Mouse (Mus musculus) liver, embryonic 12.5 days (tissue): Measurements from ENCODE around the gene Specc1. TPM values are rescaled to one million over a fixed set of nuclear protein-coding genes. Genes with fewer than 3 reads are reported as not detected.

Source experiments
- ATAC-seq: fragments of 200-750 bp; cut with Nextera tagmentation; 2 replicates; pipeline ENCODE4 v1.8.0; 2017; ENCODE audit warnings: moderate number of reproducible peaks, mild to moderate bottlenecking, moderate library complexity
- H3K27ac ChIP-seq: fragments of 300-500 bp; sonication (generic); 2 replicates; pipeline ENCODE4 v1.5.1; 2016; ENCODE audit warnings: mild to moderate bottlenecking
- H3K27me3 ChIP-seq: fragments of 300-500 bp; sonication (generic); replicated peaks from 2 replicates; pipeline ENCODE4 v1.6.1; 2016; ENCODE audit warnings: mild to moderate bottlenecking, moderate library complexity
- H3K36me3 ChIP-seq: fragments of 300-500 bp; sonication (generic); 2 replicates; pipeline ENCODE4 v1.6.1; 2016; ENCODE audit warnings: mild to moderate bottlenecking, moderate library complexity
- H3K4me1 ChIP-seq: fragments of 300-500 bp; sonication (generic); 2 replicates; pipeline ENCODE4 v1.6.1; 2016
- H3K4me2 ChIP-seq: fragments of 300-500 bp; sonication (generic); 2 replicates; pipeline ENCODE4 v1.6.1; 2016; ENCODE audit warnings: mild to moderate bottlenecking, moderate library complexity
- H3K4me3 ChIP-seq: fragments of 300-500 bp; sonication (generic); 2 replicates; pipeline ENCODE4 v1.5.1; 2016; ENCODE audit warnings: mild to moderate bottlenecking, moderate library complexity
- H3K9ac ChIP-seq: fragments of 300-500 bp; sonication (generic); 2 replicates; pipeline ENCODE4 v1.6.1; 2016; ENCODE audit warnings: mild to moderate bottlenecking, moderate library complexity
- H3K9me3 ChIP-seq: fragments of 300-500 bp; sonication (generic); replicated peaks from 2 replicates; pipeline ENCODE4 v1.6.1; 2016; ENCODE audit warnings: mild to moderate bottlenecking, moderate library complexity
- WGBS: fragments of 180-500 bp; shearing (Covaris S2); methylation state at CpG from one replicate; pipeline ENCODE4 v1.1.7; 2016; ENCODE audit not compliant: insufficient replicate concordance; 5-methylcytosine and 5-hydroxymethylcytosine counted together
- polyA plus RNA-seq: library from polyadenylated mRNA; unstranded; fragments of >200 nt; fragmentation: Nextera tagmentation; extraction: Ambion mirVana; gene quantifications from 2 replicates; pipeline ENCODE4 v1.2.1, GENCODE M21; 2016

The Specc1 gene
- polyA plus RNA-seq, 1 experiment from 2014 or later = 36.4 TPM

DNA sequence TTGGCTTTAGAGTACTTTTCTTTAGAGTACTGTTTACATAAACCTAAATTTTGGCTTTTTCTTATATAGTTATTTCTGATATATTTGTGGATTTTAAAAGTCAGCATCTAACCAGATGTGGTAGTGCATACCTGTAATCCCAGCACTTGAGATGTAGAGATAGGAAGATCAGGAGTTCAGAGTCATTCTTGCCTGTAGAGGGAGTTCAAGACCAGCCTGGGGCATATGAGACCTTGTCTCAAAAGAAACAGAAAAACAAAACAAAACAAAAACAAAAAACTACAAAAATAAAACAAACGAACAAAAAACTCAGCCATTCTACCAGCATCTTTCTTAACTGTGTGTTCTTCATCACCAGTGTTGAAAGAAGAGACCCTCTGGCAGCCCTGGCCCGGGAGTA is 204.9 kb downstream of the Specc1 start:
- no peaks in the 10 kb centered on the region for H3K9me3 ChIP-seq
- WGBS = 86% methylated on average over 2 of the region's 2 CpGs
- no peak overlapping the region for H3K9ac ChIP-seq
- peaks cover 49% of the 10 kb centered on the region for H3K36me3 ChIP-seq
- H3K4me2 ChIP-seq = 0 out of 2 replicates have a peak overlapping the region, but pooled peaks have one; percentile 4
- peak overlapping the region; percentile 29; the same call in 1 of the 2 replicates for H3K27ac ChIP-seq
- ATAC-seq = no peak
- peaks cover 67% of the 10 kb centered on the region for H3K4me1 ChIP-seq
- no peak overlapping the region for H3K4me3 ChIP-seq
- no peaks in the 10 kb centered on the region for H3K27me3 ChIP-seq

DNA sequence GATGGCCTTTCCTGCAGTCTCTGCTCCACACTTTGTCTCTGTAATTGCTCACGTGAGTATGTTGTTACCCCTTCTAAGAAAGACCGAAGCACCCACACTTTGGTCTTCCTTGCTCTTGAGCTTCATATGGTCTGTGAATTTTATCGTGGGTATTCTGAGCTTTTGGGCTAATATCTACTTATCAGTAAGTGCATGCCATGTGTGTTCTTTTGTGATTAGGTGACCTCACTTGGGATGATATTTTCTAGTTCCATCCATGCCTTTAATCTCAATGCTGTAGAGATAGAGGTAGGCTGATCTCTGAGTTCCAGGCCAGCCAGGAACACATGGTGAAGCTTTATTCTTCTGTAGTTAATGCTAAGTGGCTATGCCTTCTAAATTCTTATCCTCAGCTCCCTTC is 207.8 kb downstream of the Specc1 start:
- ATAC-seq = peak; percentile 89
- Histone ChIP-seq H3K4me1 (peaks cover 69% of the 10 kb centered on the region), H3K36me3 (peaks cover 47% of the 10 kb centered on the region), H3K4me2 (peak overlapping the region; percentile 63), H3K9me3 (no peaks in the 10 kb centered on the region), H3K27ac (peak overlapping the region; percentile 90), H3K4me3 (peak overlapping the region; percentile 18; the same call in 1 of the 2 replicates), H3K9ac (peak overlapping the region; percentile 54; the same call in 1 of the 2 replicates), H3K27me3 (no peaks in the 10 kb centered on the region)
- 21% methylated on average over 3 of the region's 3 CpGs for WGBS

DNA sequence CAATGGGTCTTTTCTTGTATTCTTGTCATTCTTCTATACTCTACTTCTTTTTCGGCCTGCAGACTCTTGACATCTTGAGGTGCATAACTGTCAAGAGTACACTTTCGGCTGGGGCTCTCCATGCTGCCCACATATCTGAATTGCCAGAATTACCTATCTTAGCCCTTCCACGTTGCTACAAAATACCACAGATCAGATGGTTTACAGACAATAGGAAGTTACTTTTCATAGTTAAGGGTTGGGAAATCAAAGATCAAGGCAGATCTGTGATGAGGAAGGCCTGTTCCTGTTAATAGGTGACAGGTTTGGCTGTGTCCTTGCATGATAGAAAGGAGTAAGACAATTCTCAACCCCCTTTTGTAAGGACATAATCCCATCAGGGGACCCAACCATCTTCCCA is 209.9 kb downstream of the Specc1 start:
- 44% methylated on average over 3 of the region's 3 CpGs for WGBS

DNA sequence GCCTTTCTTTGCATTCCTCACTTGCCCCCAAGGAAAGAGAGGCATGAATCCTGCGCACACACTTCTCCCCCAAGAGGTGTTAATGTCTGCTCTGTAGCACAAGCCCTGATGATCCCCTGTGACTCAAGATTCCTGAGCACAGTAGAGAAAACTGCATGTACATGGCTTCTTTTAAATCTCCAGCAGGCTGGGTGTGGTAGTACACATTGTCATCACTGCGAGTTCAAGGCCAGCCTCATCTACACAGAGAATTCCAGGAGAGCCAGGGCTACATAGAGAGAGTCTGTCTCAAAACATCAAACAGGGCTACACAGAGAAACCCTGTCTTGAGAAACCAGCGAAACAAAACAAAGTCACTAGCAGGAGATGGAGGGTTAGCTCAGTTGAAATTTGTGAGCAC is 211.6 kb downstream of the Specc1 start:
- 88% methylated on average over 3 of the region's 3 CpGs for WGBS
- no peak for ATAC-seq
- Histone ChIP-seq H3K9me3 (no peaks in the 10 kb centered on the region), H3K4me3 (no peak overlapping the region), H3K27ac (no peak overlapping the region), H3K9ac (no peak overlapping the region), H3K4me1 (peaks cover 40% of the 10 kb centered on the region), H3K4me2 (no peak overlapping the region), H3K36me3 (peaks cover 55% of the 10 kb centered on the region), H3K27me3 (no peaks in the 10 kb centered on the region)

More for the DNA sequence above, 209.9 kb downstream of the Specc1 start:
- H3K4me3 ChIP-seq = no peak overlapping the region
- no peak overlapping the region for H3K4me2 ChIP-seq
- H3K9me3 ChIP-seq = no peaks in the 10 kb centered on the region
- no peak overlapping the region for H3K27ac ChIP-seq
- H3K9ac ChIP-seq = no peak overlapping the region
- ATAC-seq = no peak
- no peaks in the 10 kb centered on the region for H3K27me3 ChIP-seq
- H3K4me1 ChIP-seq = peaks cover 54% of the 10 kb centered on the region
- peaks cover 63% of the 10 kb centered on the region for H3K36me3 ChIP-seq

DNA sequence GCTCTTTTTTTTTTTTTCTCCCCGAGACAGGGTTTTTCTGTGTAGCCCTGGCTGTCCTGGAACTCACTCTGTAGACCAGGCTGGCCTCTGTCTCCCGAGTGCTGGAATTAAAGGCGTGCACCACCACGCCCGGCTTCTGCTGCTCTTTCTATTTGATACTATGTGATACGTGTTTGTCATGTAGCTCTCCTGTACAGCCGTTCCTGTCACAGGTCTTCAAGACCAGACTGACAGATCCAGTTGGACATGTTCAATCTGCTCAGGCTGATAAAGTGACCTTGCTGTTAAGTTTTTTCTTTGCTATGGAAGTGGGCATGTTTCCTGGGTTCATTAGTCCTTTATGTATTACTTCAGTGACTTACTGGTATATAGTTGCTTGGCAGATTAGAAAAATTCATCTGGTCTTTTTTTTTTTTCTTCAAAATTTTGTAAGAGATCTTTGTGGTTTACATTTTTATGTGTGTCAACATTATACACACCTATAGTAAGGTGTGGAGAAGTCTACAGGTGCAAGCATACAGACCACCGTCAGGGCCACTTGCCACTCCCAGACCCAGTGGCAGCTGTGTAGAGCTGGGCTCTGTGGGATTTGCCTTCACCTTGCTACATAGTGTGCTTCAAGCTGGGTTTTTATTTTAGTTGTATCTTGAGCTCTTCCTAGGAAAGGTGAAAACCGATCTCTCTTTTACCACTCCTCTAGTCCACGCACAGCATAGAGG is 221.0 kb downstream of the Specc1 start:
- H3K9me3 ChIP-seq = no peaks in the 10 kb centered on the region
- ATAC-seq = no peak

DNA sequence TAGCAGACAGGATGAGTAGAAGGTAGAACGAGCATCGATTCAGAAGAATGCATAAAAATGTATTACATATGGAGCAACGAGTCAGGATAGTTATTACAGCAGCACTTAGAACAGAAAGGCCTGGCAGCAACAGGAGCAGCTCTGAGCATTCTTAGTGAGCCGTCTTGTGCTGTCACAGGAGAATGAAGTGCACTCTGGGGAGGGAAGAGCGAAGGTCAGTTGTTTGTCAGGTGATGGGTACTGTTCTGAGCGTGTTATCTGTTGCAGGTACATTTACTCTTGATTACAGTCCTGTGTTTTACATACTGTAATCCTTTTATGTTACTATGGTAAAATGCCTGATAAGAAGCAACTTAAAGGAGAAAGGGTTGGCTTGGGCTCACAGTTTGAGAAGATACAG is 224.2 kb downstream of the Specc1 start:
- no peak for ATAC-seq
- H3K4me3 ChIP-seq = no peak overlapping the region
- no peaks in the 10 kb centered on the region for H3K27me3 ChIP-seq
- 84% methylated on average over 6 of the region's 6 CpGs for WGBS
- no peaks in the 10 kb centered on the region for H3K9me3 ChIP-seq
- H3K4me2 ChIP-seq = no peak overlapping the region
- peaks cover 9% of the 10 kb centered on the region; the same call in 1 of the 2 replicates for H3K4me1 ChIP-seq
- no peak overlapping the region for H3K27ac ChIP-seq
- peaks cover 12% of the 10 kb centered on the region for H3K36me3 ChIP-seq
- no peak overlapping the region for H3K9ac ChIP-seq

More for the DNA sequence above, 221.0 kb downstream of the Specc1 start:
- Histone ChIP-seq H3K27ac (no peak overlapping the region), H3K4me2 (no peak overlapping the region), H3K27me3 (no peaks in the 10 kb centered on the region), H3K36me3 (peaks cover 26% of the 10 kb centered on the region), H3K4me3 (no peak overlapping the region), H3K9ac (no peak overlapping the region), H3K4me1 (no peaks in the 10 kb centered on the region)
- WGBS = 72% methylated on average over 10 of the region's 10 CpGs

DNA sequence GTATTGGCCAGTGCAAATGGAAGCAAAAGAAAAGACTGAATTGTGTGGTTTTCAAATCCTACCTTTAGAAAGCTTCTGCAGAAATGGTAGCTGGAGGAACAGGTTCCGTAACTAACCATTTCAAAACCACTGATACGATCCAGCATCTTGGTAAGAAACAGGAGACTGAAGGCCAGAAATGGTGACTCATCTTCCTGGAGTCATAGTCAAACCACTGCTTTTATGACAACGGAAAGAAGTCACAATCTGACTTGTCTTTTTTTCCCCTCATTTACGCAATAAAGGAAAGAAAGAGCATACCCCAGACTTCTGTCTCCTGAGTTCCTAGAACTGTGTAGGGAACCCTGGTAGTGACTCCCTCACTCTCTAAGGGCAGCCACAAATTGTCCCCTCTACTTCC is 228.3 kb downstream of the Specc1 start:
- no peak overlapping the region for H3K9ac ChIP-seq
- no peak overlapping the region for H3K4me3 ChIP-seq
- no peak overlapping the region for H3K4me2 ChIP-seq
- no peaks in the 10 kb centered on the region for H3K9me3 ChIP-seq
- H3K36me3 ChIP-seq = peaks cover 12% of the 10 kb centered on the region
- H3K27me3 ChIP-seq = no peaks in the 10 kb centered on the region
- H3K4me1 ChIP-seq = peaks cover 9% of the 10 kb centered on the region; the same call in 1 of the 2 replicates
- 59% methylated on average over 4 of the region's 4 CpGs for WGBS
- H3K27ac ChIP-seq = no peak overlapping the region
- ATAC-seq = no peak

DNA sequence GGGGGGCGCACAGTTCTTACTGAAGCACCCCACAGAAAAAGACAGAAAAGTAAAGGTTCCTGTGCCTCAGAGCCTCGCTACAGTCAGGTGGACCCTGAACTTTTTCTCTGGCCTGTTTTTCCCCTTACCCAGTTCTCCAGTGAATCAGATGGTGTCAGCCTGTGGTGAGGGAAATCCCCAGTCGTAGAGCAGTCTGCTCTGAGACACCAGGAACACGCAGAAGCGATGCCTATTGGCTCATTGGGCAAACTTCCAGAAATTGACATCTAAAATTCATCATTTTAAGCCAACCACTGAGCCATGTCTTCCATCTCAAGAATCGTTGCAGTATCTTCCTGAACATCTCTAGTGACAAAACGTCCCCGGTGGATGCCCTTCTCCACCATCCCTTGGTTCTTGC is 230.5 kb downstream of the Specc1 start:
- ATAC-seq = no peak
- WGBS = 82% methylated on average over 8 of the region's 8 CpGs

DNA sequence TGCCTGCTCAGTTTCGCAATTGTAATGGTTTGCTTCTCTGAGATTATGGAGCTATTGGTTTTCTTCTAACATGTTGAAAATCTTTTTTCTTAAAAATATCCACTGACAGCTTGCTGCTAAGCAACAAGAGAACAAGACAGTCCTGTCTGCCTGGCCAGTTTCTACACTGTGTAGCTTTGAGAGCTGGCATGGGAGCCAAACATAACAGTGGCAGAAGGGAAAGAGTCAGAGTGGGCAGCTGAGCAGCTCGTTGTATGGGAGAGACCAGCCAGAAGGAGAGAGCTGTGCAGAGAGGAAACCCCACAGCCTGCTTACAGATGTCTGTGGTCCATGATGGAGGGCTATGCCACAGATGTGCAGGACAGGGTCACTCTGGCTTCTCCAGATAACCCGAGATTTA is 235.5 kb downstream of the Specc1 start:
- H3K27me3 ChIP-seq = no peaks in the 10 kb centered on the region
- no peaks in the 10 kb centered on the region for H3K4me1 ChIP-seq
- no peak overlapping the region for H3K27ac ChIP-seq
- ATAC-seq = no peak
- 59% methylated on average over 3 of the region's 3 CpGs for WGBS
- no peak overlapping the region for H3K4me2 ChIP-seq
- 0 out of 2 replicates have a peak overlapping the region, but pooled peaks have one; percentile 14 for H3K9ac ChIP-seq
- H3K9me3 ChIP-seq = no peaks in the 10 kb centered on the region
- no peak overlapping the region for H3K4me3 ChIP-seq
- H3K36me3 ChIP-seq = peaks cover 4% of the 10 kb centered on the region; the same call in 1 of the 2 replicates

More for the DNA sequence above, 230.5 kb downstream of the Specc1 start:
- H3K4me3 ChIP-seq = no peak overlapping the region
- H3K36me3 ChIP-seq = peaks cover 3% of the 10 kb centered on the region; the same call in 1 of the 2 replicates
- H3K9ac ChIP-seq = no peak overlapping the region
- H3K4me2 ChIP-seq = no peak overlapping the region
- no peaks in the 10 kb centered on the region for H3K9me3 ChIP-seq
- H3K4me1 ChIP-seq = peaks cover 9% of the 10 kb centered on the region; the same call in 1 of the 2 replicates
- no peaks in the 10 kb centered on the region for H3K27me3 ChIP-seq
- no peak overlapping the region for H3K27ac ChIP-seq

DNA sequence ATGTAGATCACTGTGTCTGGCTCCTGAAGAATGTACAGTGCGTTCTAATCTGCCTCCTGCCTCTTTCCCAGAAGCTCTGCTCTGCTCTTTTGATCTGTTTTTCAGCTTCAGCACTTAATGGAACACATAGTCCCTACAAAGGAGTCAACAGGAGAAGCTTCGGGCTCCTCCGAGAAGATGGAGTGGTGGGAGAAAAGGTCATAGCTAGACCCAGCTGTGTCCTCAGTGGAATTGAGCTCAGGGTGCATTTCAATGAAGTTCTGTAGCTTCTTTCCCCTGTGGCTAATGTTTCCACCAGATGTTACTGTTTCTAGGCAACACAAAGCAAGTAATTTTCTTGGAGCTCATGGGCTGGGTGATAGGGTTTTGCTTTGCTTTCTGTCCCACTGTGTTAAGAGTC is 236.6 kb downstream of the Specc1 start:
- H3K36me3 ChIP-seq = peaks cover 2% of the 10 kb centered on the region; the same call in 1 of the 2 replicates
- H3K27ac ChIP-seq = no peak overlapping the region
- no peak overlapping the region for H3K9ac ChIP-seq
- no peaks in the 10 kb centered on the region for H3K4me1 ChIP-seq
- no peak overlapping the region for H3K4me3 ChIP-seq
- H3K27me3 ChIP-seq = no peaks in the 10 kb centered on the region
- no peaks in the 10 kb centered on the region for H3K9me3 ChIP-seq
- ATAC-seq = no peak
- no peak overlapping the region for H3K4me2 ChIP-seq
- 91% methylated on average over 3 of the region's 3 CpGs for WGBS

DNA sequence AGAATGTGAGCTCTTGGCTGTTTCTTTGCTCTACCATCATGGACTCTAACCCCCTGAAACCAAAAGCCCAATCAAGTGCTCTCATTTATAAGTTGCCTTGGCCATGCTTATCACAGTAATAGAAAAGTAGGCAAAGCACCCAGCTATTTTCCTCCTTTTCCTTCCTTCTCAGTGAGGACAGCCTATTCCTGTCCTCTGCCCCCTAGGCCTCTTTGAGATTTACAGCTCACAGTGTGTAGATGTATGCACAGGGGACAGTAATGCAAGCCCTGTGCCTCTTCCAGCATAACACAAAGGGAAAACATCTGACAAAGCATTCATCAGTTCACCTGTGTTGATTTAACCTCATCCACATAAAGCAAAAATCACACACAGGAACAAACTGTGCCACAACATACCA is 237.7 kb downstream of the Specc1 start:
- H3K9me3 ChIP-seq = no peaks in the 10 kb centered on the region
- no peak overlapping the region for H3K4me2 ChIP-seq
- no peak overlapping the region for H3K27ac ChIP-seq
- H3K36me3 ChIP-seq = peaks cover 2% of the 10 kb centered on the region; the same call in 1 of the 2 replicates
- no peaks in the 10 kb centered on the region for H3K27me3 ChIP-seq
- H3K9ac ChIP-seq = no peak overlapping the region
- no peaks in the 10 kb centered on the region for H3K4me1 ChIP-seq
- ATAC-seq = no peak
- no peak overlapping the region for H3K4me3 ChIP-seq

DNA sequence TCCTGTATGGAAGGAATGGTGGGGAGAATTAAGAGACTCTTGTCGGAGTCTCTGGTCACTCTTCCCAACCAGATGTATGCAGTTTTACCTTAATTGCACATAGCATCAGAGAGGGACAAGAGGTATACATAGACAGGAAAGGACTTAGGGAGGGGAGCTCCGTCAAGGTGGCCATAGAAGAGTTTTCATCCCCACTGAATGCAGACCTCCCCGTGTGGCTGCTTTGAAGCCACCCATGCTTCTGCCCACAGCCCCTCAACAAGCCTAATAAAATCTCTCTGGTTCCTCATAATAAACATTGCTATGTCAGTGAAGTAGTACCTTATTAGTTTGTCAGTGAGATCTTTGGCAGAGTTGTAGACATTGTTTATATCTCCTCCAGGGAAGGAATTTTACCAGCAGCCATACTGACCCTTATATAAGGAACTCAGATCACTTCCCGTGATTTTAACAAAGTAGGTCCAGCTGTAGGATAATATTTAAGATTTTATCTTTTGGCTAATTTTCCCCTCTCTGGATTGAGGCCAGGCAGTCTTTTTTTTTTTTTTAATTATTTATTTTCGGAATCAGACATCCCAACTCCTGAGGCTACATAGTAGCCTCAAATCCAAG is 244.4 kb downstream of the Specc1 start:
- Histone ChIP-seq H3K4me3 (no peak overlapping the region), H3K9ac (no peak overlapping the region), H3K27me3 (no peaks in the 10 kb centered on the region), H3K4me1 (no peaks in the 10 kb centered on the region), H3K36me3 (peaks cover 6% of the 10 kb centered on the region; the same call in 1 of the 2 replicates), H3K9me3 (no peaks in the 10 kb centered on the region), H3K4me2 (no peak overlapping the region), H3K27ac (no peak overlapping the region)
- WGBS = 67% methylated on average over 5 of the region's 5 CpGs
- ATAC-seq = no peak
